Mouse (Mus musculus): ENCODE measurements at regions not wholly inside any gene's neighbourhood (a gene's known extent, or its start where the extent isn't known, plus 50 kb on each side); places are given as distances from the start of the nearest gene placed in this dataset.

GRCm38 (mm10) chr15:69632306-69632705 lies 3131.6 kb upstream of the Lrrc6 start:
- TF ChIP-seq GATA1 (IDR thresholded peaks at IDR 0.05; ENCODE audit: borderline replicate concordance, low read length) (no peak), FLI1 (IDR thresholded peaks at IDR 0.05; ENCODE audit: low read length) (no peak)

Measured in megakaryocyte, embryonic 14.5 days (primary cell).